Mouse (Mus musculus): ENCODE data around the gene Ankrd13b. TPM values are rescaled to one million over a fixed set of nuclear protein-coding genes. Genes with fewer than 3 reads are reported as not detected.

The Ankrd13b gene
- polyA plus RNA-seq, 1 experiment: 2.9 TPM

- H3K4me3 ChIP-seq (ENCODE audit: control insufficient read depth, low read depth, low read length): no peak overlapping the region
- H3K36me3 ChIP-seq (ENCODE audit: control insufficient read depth, insufficient read depth, low read length): no peaks in the 10 kb centered on the region; the same call in 1 of the 2 replicates
- no peaks in the 10 kb centered on the region for H3K4me1 ChIP-seq (ENCODE audit: control insufficient read depth, insufficient read depth, low read length)
- H3K27ac ChIP-seq (ENCODE audit: control insufficient read depth, insufficient read depth, low read depth, low read length): peak overlapping the region; percentile 54; the same call in 1 of the 2 replicates
- TF ChIP-seq CTCF (IDR thresholded peaks at IDR 0.05; ENCODE audit: control insufficient read depth, insufficient read depth, insufficient replicate concordance, low read depth, low read length): no peak
- peak; percentile 35; the same call in 1 of the 2 replicates for TF ChIP-seq POLR2A (IDR thresholded peaks at IDR 0.05; ENCODE audit: control insufficient read depth, low read depth, low read length)
- H3K27me3 ChIP-seq (ENCODE audit: control insufficient read depth, insufficient read depth, low read length): no peaks in the 10 kb centered on the region
These were observed 66.2 kb downstream of the Ankrd13b start for GRCm38 (mm10) chr11:77423175-77423859.

Other genes starting within 250 kb of the Ankrd13b start
- 2.7 TPM in 2 replicates for gene Coro6, start 27.3 kb downstream of the Ankrd13b start, polyA plus RNA-seq (2012; rRNA removed)
- 566 and 585 TPM in 2 replicates for gene Git1, start 3.9 kb upstream of the Ankrd13b start, polyA plus RNA-seq (2012; rRNA removed)
- 0.17 and 0.28 TPM in 2 replicates for gene Abhd15, start 25.4 kb upstream of the Ankrd13b start, polyA plus RNA-seq (2012; rRNA removed)
- gene Trp53i13, start 26.3 kb upstream of the Ankrd13b start, polyA plus RNA-seq (2012; rRNA removed): 46.7 and 54.1 TPM in 2 replicates
- gene Gm10392, start 29.5 kb upstream of the Ankrd13b start, polyA plus RNA-seq (2012; rRNA removed): not detected in 2 replicates
- 4.5 and 5.8 TPM in 2 replicates for gene Taok1, start 118.1 kb upstream of the Ankrd13b start, polyA plus RNA-seq (2012; rRNA removed)
- gene Nufip2, start 196.5 kb upstream of the Ankrd13b start, polyA plus RNA-seq (2012; rRNA removed): 12.1 and 14.4 TPM in 2 replicates
- gene Cryba1, start 235.6 kb upstream of the Ankrd13b start, polyA plus RNA-seq (2012; rRNA removed): not detected in 2 replicates